Mouse (Mus musculus) induced T-regulatory cell, adult 2 months (primary cell): ENCODE data around the gene Wbp1l.
A peak's percentile ranks its signal among the peaks of the same experiment; 100 is the strongest.

ENCODE experiments used
- DNase-seq: peaks from one replicate; pipeline ENCODE4 v3.0.0-alpha.2; 2012; ENCODE audit warnings: low read depth

Gene Wbp1l

DNA sequence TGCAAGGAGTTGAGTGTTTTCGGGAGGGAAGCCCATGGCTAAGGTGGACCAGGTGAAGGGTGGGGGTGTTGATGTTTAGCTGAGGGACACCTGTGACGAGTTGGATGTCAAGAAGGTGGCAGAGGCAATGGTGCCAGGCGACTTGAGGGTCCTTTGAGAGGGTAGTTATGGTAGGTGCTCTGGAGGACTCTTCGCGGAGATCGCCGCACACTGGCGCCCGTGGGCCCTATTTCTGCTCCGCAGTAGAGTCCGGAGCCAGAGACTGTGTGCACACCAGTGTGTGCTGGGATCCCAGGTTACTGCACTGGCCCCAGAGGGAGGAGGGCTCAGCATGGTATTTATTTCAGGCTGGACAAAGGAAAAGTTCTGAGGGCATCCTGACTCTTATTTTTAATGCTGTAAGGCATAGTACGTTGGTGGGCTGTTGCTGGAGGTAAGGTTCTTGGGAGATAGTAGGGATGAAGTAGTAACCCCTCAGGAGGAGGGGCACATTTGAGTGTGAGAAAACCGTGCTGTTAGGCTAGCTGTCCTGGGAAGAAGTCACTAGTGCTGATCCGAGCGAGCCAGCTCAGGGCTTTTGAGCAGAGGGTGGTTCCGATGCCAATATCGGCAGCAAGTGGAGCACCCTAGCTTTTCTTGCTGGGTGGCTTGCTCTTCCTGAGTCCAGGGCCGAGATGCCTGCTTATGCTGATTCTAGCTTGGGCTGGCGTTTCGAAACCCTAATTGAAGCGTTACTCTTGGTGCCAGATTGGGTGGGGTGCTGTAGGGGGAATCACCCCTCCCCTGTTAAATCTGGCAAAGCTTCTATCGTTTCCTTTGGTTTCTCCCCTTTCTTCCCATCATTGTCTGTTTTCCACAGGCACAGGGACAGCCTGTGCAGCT, 732 bp downstream of the Wbp1l start:
- peak; percentile 43 for DNase-seq

DNA sequence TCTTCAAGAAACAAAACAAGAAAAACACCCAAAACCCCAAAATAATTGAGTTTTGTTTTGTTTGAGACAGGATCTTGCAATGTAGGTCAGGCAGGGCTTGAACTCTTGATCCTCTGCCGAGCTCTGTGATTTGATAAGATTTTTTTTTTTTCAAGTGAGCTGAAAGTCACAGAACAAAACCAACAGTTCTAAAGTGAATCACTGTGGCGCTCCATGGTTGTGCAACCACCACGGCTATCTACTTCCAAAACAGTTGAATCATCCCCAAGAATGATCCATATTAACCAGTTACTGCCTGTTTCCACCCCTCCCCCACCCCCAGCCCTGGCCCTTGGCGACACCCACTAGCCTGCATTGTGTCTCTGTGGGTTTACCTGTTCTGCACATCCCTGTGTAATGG, 1.5 kb downstream of the Wbp1l start:
- DNase-seq = peak; percentile 36

DNA sequence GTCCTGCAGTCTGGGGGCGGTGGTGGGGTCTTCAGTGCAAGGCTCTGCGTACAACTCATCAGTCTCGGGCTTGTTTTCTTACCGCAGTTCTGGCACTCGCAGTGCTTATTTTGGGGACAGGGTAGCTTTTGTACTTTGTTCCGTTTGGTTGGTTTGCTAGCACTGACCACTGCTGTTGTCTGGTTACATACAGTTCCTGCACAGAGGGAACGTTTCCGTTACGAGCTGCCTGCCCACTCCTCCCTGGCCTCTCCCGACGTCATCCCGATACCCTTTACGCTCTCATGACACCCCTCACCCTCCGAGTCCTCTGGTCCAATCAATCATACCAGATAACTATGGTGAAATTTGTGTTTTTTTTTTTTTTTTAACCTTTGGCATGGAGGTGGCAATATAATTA, 2.6 kb downstream of the Wbp1l start:
- no peak for DNase-seq

DNA sequence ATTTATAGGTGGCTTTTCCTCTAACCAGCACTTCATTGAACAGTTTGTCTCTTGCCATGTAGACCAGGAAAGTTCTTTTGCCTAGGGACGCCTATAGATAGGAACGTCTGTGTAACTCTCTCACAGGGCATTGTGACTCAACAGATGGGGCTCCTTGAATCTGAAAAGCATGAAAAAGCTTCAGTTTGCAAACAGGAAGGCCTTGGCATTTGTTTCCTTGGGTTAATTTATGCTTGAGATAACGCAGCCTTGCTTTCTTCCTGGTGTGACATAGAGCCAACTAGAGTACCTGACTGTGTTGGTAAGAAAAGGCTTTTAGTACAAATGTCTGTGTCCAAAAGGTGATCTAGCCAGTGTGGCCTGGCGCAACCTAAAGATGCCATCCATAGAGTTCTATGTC, 3.5 kb downstream of the Wbp1l start:
- no peak for DNase-seq

DNA sequence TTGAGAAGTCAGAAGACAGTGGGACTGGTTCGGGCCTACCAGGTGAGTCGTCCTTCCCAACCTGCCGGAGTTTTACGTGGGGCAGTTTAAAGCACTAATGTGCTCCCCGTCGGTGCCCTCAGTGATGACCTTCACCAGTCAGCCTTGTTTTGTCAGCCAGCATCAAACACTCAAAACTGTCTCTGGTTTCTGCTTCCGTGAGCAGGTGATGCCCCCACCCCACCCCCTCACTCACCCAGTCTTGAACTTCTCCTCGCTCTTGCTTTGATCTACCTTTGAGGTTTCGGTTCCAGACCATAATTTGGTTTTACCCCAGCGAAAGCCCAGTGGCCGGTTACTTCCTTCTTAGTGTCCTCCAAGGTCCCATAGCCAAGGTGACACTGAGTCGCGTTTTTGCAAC, 7.8 kb downstream of the Wbp1l start:
- DNase-seq = peak; percentile 74

DNA sequence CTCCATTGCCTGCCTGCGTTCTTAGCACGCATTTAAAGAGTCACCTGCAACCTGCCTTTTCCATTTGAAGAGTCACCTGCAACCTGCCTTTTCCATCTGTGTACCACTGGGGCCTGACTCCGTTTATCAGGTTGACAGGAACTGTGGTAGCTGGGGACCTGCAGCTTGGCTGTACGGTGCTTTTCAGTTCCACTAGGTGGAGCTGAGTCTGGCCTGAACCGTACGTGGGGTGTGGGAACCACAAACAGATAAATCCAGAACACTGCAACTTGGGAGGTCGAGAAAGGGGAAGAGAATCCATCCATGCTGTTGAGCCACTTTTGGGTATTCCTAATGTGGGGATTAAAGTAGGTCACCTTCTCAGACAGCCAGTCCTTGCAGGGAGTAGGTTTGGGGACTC, 8.5 kb downstream of the Wbp1l start:
- peak; percentile 72 for DNase-seq

DNA sequence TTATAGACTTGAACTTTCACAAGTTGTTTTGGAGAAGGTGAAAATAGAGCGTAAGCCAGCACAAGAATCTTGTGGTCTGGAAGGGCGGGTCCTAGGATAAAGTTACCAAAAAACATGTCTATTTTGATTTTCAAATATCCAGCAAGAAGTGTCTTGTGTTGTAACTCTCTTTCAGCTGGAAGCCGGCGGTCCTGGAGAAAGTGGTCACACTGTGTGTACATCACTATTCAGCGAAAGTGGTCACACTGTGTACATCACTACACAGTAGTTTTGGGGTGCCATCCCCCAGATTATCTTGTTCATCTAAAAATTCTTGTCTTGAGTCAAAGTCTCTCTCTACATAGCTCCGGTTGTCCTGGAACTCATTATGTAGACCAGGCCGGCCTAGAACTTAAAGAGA, 9.3 kb downstream of the Wbp1l start:
- DNase-seq = no peak

DNA sequence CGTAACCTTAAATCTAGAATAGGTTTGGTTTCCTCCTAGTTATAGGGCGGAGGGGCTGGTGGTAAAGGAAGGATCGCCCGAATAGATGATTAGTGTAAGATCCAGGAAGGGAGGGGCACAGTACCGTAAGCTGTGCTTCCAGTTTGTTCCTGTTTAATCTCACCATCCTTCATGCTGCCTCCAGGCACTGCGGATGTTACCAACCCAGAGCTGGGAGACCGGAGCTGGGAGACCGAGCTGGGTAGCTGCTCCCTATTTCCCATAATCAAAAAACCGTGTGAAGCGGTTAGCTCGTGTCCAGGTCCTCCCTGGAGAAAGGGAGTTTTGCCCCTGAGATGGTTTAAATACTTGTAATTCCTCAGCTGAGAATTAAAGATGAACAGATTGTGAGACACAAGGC, 17.5 kb downstream of the Wbp1l start:
- no peak for DNase-seq

DNA sequence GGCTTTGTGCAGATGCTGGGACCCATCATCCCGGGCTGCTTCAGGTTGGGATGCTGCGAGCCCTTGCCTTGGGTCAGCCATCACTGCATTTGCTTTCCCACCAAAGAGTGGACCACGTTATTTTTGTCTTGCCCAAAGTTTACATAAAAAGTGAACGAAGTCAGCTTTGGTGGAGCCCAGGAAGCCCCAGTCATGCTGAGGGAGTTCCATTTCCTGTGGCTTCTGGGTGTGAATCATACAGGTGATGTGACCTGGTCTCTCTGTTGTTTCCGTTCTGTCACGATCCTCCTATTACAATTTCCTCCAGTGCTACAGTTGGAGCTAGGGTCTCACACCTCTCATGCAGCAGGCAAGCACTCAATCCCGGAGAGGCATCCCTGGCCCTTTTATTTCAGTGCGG, 18.5 kb downstream of the Wbp1l start:
- peak; percentile 86 for DNase-seq

DNA sequence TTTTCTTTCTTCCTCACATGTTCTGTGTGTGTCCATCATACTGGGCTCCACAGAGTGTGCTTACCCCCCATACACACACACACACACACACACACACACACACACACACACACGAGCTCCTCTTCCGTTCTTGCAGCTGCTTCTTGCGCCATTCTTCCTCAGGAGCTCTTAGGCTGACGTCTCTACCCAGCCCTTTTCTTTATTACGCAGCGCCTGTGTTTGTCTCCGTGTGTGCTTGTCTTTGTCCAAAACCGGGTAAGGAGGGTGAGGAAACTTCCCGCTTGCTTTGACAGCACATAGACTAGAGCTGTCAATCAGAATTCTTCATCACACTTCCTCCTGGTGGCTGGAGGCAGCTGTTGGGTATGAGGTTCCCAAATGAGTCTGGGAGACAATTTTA, 19.4 kb downstream of the Wbp1l start:
- DNase-seq = peak; percentile 72

DNA sequence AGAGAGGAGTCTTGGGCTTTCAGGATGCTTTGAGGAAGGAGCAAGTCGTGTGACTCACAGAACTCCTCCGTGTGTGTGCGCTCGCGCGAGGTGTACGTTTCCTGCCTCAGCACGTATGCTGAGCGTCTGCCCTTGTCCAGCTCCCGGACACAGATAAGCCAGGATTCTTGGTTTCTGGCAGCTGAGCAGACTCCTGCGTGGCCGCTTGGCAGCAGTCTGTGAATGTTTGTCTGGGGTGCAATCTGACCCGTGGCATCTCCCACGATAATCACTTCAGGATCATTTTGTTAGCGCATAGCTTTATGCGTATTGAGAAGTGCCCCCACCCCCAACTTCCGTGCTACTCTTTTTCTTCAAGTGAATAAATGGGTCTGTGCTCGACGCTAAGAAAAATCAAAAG, 20.1 kb downstream of the Wbp1l start:
- DNase-seq = peak; percentile 68

DNA sequence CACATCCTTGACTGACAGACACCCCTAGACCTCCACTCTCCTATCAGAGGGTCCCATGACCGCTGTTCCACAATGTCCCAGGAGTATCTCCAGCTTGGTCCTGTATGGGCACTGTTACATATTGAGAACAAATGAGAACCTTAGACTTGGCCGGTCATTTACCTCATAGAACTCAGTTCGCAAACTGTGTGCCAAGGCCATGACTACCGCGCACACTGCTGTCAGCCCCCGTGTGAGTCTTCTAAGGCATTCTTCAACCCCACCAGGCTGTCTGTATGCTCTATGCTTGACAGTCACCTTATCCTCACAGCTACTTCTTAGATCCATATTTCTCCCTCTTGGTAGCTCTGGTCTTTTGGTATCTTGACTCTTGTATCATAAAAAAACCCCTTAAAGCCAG, 20.6 kb downstream of the Wbp1l start:
- no peak for DNase-seq

DNA sequence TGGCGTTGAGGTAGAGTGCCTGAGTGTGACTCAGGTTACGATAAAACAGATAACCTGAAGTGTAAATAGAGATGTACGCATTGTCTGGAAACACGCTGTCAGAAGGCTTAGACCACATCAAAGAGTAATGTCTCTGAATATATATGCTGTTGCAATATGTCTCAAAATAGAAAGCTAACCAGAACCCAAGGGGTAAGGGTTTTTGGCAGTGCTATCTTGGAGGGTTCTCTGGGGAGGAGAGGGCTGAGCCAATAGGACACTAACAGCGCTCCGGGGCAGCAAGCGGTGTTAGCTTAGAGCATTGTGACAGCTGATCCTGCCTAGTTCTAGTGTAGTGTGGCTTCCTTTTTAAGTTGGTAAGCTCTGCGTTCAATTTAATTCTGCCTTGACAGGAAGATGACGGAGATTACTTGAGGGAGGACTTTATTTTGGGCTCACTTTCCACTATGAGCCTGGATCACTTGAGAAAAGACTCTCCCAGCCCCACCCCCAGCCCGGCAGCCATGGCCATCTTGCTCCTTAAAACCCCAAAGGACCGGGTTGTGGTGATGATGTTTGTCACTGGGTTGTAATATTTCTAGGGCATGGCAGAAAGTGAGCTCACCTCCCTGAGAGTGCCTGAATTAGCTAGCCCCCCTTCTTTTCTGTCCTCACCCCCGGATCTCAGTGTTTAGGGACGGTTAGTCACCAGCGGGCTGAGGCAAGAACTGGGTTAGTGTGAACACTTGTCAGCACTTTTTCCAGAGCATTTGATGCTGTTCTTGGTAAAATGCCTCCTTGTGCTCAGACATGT, 21.3 kb downstream of the Wbp1l start:
- peak; percentile 92 for DNase-seq

DNA sequence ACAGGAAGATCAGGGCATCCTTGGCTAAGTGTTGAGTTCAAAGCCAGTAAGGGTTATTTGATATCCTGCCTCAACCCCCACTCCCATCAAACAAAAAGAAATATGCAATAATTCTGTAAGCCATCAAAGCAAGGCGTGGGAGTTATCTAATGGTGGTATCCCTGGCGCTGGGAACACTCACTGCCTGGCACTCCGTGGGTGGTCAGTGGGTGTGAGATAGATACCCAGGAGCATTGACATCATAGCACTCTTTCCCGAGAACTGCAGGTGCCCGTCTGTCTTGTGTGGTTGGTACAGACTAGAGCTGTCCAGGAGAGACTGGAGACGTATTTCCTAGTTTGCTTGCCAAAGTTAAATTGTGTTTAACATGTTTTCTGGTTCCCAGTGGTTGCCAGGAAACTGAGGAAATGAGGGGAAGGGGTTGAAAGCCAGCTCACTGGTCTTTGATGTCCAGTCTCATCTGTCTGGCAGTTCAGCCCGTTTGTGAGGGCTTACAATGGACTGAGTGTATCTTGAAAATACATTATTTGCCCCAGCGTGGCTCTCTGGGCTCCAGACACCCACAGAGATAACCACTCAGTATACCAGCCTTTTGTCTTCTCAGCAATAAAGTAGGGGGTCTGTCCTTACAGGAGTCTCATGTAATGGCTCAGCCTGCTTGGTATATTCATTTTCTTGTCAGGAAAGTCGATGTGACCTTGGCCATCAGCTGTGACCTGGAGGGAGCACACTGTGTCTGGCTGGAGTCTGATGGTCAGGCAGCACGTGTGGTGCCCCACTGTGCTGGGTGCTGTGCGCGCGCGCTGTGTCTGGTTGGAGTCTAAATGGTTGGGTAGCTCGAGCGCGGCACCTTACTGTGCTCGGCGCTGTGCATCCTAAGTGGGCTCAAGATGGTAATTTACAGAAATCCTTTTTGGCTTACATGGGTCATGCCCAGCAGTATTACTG, 22.6 kb downstream of the Wbp1l start:
- DNase-seq = no peak

DNA sequence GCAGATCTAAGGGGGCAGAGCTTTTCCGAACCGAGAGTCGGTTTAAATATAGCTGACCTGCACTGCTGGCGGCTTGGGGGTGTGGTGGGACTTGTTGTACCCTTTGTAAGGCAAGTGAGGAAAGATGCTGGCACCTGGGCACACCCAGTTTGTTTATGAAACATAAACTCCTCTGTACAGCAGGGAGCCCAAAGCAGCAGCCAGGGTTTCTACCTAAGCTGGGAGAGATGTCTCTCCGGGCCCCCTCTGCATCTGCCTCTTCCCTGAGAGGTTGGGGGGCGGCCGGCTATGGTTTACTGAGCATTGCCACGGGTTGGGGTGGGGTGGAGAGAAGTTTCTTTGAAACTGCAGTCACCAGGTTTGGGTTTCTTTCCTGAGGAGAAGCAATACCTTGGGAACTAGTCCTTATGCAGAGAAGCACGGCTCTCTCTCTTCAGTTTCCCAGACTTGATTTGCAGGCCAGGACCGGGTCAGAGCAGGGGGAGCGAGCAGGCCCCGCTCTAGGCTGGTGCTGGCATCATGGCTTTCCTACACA, 23.8 kb downstream of the Wbp1l start:
- no peak for DNase-seq

DNA sequence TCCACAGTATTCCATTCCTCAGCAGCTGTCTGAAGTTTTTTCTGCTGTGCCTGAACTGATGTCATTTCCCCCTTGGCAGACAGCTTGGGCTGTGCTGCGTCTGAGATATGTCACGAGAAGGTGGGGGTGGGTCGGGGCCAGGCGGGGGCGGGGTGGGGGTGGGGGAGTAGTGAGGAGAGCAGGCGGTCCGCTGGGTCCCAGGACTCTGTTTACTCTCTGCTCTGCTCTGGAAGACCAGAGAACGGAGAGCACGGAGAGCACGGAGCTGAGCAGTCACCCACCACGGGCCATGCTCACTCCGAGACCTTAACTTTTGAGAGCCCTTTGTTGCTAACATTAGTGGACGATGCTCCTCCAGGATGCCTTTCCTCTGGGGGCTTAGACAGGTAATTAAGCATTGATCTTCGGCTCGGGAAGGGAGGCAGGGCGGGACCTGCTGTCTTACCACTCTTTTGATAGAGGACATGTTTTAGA, 24.3 kb downstream of the Wbp1l start:
- no peak for DNase-seq

DNA sequence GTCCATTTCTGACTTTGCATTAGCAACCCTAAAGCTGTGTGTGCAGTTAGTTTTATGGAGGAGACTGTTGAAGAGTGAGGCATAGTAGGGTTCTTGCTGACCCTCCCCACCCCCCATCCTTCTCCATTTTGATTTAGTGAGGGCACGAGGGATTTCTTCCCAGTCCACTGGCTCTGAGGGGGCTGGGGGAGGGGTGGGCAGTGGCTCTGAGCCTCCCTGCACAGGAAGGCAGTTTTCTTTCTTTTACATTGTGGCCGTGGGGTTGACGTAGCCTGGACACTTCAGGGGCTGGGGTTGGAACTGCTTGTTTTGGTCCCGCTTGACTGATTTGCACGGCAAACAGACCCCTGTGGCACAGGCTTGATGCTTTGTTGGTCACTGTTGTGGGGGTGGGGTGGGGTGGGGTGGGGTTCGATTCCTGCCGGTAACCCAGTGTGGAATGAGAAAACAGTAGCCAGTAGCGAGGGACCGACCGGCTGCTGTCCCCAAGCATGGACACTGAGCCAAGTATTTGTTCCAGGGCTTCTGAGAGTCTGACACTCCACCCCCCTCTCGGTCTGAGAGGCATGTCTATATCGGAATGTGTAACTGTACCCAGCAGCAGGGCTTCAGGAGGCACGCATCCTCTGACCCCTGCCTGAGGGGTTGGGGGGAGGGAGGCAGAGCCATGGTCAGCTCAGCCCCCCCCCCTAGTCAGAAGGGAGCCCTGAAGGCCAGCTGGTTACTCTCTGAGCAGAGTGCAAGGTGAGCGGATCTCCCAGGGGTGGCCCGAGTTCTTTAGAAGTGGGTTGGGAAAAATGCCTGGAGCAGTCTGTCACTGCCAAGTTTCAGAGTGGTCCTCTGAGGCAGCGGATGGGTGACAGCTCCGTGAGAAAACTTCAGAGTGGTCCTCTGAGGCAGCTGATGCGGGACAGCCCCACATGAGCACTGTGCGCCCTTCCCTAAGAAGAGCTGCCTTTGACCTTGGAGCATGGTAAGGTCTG, 25.2 kb downstream of the Wbp1l start:
- no peak for DNase-seq

DNA sequence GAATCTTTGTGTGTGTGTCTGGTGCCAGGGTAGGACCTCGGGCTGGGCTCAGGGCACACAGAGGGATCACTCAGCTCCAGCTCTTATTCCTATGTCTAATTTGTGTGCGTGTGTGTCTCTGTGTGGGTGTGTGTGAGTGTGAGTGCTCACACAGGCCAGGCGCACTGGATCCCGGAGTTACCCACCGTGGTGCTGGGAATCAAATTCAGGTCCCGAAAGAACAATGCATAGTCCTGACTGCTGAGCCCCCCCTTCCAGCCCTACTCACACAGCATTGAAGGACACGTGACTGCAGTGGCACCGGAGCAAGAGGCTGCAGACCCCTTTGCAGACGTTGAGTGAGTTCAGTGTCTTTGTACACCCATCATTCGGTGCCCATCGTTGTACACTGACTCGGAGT, 26.1 kb downstream of the Wbp1l start:
- no peak for DNase-seq

DNA sequence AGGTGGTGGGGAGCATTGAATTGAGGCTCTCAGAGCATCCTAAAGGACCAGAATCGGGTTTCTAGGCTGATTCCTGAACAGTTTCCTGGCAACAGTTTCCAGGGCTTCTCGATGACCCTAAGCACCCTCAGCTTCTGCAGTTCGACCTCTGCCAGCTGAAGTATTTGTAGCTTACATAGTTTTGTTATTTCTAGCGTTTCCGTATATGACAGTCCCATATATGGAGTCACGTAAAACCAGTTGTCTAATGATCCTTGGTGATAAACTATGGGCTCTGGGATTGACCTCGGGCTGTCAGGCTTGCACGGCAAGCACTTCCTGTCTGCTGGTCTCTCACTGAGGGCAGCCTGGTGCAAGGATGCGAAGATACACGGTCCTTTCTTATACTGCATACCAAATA, 26.6 kb downstream of the Wbp1l start:
- no peak for DNase-seq

DNA sequence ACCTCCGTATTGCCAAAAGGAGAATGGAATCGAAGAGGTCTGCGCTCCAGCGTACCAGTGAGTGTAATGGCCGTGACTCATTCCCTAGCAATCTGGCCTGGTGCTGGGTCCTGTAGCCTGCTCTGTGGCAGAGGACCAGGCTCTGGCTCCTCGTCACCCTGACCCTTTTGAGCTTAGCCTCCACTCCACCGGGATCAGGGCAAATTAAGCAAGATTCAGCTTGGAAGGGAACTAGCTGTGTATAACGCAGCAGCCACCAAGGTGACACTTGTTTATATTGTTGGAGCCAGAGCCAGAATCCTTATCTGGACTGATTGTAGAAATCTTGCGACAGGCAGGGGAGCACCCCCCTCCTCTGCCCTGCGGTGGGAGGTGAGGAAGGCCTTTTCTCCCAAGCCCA, 29.5 kb downstream of the Wbp1l start:
- no peak for DNase-seq

DNA sequence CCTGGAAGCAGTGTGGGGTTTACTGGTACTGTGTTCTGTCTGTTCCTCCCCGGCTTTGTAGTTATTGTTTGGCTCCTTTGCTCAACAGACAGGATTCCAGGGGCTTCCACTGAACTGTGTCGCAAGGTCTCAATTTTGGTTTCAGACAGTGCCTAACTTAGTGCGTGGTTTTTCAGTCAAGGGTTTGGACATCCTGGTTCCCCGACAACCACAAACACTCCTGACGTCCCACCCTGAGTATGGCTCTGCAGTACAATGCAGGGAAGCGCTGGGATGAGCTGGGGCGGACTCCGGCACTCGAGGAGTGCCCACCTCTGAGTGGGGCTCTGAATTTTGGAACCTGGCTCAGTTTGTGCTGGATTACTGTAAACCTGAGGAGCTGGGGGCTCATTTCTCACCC, 30.9 kb downstream of the Wbp1l start:
- DNase-seq = no peak
